Mouse (Mus musculus) embryo, embryonic 11 days (tissue): Measurements from ENCODE around the gene Tnxb.

ENCODE experiments used
- DNase-seq: peaks from one replicate; pipeline ENCODE4 v3.0.0-alpha.2; 2015

Tnxb gene

GRCm38 (mm10) chr17:34660259-34660820, 10.0 kb upstream of the Tnxb start:
- no peak for DNase-seq

DNA sequence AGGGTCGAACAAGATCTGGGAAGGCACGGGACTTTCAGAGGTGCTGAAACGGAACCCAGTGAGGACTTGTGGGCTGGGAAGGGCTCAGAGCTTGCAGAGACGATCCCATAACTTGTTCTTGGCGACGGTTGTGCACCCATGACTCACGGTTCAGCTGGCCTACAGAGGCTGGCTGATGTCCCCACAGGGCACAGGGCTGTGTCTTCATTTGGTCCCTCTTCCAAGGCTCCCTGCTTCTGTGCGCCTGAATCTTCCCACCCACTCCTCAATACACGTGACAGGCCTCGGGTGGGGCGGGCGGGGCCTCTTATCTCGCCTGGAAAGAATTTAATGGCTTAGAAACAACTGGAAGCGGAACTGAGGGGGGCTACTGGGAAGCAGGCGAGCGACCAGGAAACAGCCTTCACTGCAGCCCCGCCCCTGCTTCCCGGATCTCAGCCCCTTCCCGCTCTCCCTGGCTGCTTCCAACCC, 9.2 kb upstream of the Tnxb start:
- DNase-seq, result peak; percentile 28

GRCm38 (mm10) chr17:34662468-34662867, 7.9 kb upstream of the Tnxb start:
- no peak for DNase-seq

- no peak for DNase-seq
These were observed 7.4 kb upstream of the Tnxb start for GRCm38 (mm10) chr17:34662978-34663377.

- no peak for DNase-seq
These were observed 6.8 kb upstream of the Tnxb start for GRCm38 (mm10) chr17:34663558-34663957.

- no peak for DNase-seq
These were observed 5.9 kb upstream of the Tnxb start for GRCm38 (mm10) chr17:34664472-34664871.

DNA sequence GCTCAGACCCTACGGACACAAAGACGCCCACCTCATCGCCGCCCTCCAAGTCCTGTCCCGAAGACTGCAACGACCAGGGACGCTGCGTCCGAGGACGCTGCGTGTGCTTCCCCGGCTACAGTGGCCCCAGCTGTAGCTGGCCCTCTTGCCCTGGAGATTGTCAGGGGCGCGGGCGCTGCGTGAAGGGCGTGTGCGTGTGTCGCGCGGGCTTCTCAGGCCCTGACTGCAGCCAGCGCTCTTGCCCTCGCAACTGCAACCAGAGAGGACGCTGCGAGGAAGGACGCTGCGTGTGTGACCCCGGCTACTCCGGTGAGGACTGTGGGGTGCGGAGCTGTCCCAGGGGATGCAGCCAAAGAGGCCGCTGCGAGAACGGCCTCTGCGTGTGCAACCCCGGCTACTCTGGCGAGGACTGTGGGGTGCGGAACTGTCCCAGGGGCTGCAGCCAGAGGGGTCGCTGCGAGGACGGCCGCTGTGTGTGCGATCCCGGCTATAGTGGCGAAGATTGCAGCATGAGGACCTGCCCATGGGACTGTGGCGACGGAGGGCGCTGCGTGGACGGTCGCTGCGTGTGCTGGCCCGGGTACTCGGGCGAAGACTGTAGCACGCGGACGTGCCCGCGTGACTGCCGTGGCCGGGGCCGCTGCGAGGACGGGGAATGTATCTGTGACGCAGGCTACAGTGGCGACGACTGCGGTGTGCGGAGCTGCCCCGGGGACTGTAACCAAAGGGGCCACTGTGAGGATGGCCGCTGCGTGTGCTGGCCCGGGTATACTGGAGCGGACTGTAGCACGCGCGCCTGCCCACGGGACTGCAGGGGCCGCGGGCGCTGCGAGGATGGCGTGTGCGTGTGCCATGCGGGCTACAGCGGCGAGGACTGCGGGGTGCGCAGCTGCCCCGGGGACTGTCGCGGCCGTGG, 1.1 kb downstream of the Tnxb start:
- DNase-seq, result peak; percentile 53

GRCm38 (mm10) chr17:34672246-34672792, 2.0 kb downstream of the Tnxb start:
- no peak for DNase-seq

DNA sequence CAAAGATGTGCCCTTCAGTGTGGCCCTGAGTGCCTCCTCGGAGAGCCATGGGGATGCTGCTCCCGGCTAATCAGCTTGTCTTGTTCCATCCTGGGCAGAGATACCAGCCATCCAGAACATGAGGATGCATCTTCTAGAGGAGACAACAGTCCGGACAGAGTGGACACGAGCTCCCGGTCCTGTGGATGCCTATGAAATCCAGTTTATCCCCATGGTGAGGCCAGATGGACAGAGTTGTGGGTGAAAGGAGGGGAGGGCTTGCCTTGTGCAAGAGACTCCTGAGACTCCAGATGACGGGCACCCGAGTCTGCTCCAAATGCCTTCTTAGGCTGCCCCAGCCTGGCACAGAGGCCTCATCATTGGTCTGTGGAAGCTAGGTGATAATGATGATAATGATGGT, 2.8 kb downstream of the Tnxb start:
- no peak for DNase-seq

DNA sequence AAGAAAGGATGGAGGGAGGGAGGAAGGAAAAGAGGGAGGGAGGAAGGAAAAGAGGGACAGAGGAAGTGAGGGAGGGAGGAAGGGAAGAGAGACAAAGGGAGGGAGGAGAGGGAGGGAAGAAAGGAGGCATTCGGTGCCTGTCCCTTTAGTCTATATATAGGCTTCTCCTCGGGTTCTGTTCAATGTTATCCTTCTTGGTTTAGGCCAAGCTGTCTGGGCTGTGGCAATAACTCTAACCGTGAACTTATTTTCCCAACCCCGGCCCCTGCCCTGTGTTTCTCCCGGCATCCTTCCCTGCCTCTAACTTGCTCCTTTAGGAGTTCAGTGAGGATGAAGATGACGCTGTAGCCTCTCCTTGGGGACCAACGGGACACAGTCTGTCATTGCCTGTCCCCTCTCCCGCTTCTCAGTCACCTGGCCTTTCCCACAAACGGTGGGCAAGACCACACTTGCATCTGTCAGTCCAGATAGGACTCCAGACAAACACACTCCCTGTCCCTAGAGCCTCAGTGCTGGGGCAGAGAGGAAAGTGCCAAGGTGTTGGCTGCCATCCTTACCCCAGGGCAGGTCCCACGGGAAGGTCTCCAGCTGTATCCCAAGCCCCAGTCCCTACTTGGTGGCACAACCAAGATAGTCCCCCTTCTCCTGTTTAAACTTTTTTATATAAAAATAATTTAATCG, 4.3 kb downstream of the Tnxb start:
- no peak for DNase-seq

DNA sequence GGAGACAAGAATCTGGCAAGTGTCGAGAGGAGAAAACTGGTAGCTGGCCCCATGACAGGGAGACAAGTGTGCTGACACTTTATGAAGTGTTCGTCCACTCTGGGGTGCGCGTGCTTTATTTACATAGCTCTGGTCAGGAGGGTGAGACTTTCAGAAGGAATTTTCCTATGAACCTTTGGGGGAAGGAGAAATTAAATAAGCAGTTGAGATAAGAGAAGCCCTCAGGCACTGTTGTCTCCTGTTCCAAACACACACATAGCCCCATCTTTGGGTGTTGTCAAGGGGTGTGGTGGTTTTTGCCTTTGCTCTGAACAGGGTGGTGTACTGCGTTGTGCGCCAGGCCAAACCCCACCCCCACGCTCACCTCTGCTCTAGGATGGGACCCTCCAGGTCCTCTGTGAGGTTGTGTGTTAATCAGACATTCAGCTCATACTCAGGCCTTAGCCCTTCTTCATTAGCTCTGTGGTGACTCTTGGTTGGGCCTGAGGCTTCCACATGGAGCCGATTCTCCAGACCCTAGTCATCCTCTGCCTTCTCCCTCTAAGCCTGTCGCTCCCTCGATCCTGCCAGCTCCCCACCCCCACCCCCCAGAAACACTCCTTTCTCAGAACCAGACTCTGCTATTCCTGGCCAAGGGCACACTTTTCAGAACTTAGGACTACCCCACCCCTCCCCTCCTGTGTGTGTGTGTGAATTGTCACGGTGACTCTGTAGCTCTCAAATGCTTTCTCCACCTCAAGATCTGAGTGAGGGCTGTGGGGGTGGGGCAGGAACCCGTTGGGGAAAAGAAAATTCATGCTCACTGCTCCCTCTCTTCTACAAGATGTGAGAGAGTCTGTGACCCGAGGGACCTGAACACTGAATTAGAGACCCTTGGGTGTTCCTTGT, 5.1 kb downstream of the Tnxb start:
- no peak for DNase-seq

GRCm38 (mm10) chr17:34676093-34676460, 5.7 kb downstream of the Tnxb start:
- no peak for DNase-seq

- no peak for DNase-seq
These were observed 6.3 kb downstream of the Tnxb start for GRCm38 (mm10) chr17:34676671-34677070.

GRCm38 (mm10) chr17:34680191-34680590, 9.9 kb downstream of the Tnxb start:
- no peak for DNase-seq

GRCm38 (mm10) chr17:34680621-34681020, 10.3 kb downstream of the Tnxb start:
- no peak for DNase-seq

DNA sequence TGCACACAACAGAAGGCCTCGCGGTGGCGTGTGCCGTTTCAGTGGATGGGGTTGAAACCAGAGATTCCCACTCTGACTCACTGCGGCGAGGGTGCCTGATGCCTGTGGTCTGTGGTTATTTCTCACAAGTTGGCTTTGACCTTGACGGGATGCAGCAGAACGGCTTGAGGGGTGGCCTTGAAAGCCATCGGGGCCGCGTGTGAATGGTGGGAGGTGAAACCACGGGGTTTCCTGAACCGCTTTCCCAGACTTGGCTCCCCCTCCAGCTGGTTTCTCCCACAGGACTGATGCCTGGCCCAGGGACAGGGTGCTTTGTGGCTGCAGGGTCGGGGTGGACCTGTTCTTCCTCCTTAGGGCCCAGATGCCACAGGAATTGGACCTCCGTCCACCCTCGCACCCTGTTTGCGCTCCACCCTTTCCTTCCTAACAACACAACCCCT, 10.8 kb downstream of the Tnxb start:
- DNase-seq, result no peak

DNA sequence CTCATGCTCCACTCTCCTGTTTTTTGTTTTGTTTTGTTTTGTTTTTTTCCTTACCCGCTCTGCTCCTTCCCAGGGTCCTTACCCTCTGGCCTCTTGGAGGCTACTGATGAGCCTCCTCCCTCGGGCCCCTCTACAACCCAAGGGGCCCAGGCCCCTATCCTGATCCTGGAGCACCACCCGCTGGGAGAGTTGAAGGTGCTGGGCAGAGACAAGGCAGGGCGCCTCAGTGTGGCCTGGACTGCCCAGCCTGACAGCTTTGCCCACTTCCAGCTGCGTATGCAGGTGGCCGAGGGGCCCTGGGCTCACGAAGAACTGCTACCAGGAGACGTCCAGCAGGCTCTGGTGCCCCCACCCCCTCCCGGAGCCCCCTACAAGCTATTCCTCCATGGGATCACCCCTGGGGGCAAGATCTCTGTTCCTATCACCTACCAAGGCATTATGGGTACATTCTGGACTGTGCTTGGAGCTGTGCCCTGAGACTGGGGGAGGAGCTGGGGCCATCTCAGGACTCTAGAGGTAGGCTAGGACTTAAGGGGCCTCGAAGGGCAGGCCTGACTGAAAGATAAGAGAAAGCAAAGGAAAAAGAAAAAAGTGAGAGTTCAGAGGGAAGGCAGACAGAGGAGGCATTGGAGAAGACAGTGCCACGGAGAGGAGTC, 11.7 kb downstream of the Tnxb start:
- no peak for DNase-seq

- DNase-seq, result no peak
These were observed 12.8 kb downstream of the Tnxb start for GRCm38 (mm10) chr17:34683179-34683578.

DNA sequence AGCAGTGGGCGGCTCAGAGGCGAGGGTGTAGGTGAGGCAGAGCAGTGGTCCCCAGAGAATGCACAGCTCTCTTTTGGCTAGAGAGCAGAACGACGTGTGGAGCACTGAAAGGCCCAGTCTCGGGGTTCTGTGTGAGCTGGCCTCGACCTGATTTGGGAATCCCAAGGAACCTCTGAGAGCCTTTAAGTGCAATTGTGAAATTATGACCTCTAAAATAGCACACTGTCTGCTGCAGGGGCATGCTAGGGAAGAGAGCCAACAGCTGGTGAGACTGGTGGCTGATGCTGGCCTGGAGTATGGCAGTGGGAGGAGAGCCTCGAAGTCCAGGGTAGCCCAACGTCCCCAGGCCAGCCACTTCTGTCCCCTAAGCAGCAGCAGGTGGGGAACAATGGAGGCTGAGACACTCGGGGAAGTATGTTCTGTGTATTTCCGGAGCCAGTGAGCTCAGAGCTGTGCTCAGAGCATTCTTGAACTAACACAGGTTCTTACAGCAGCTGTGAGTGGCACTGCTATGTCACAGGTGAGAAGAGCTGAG, 13.4 kb downstream of the Tnxb start:
- no peak for DNase-seq

DNA sequence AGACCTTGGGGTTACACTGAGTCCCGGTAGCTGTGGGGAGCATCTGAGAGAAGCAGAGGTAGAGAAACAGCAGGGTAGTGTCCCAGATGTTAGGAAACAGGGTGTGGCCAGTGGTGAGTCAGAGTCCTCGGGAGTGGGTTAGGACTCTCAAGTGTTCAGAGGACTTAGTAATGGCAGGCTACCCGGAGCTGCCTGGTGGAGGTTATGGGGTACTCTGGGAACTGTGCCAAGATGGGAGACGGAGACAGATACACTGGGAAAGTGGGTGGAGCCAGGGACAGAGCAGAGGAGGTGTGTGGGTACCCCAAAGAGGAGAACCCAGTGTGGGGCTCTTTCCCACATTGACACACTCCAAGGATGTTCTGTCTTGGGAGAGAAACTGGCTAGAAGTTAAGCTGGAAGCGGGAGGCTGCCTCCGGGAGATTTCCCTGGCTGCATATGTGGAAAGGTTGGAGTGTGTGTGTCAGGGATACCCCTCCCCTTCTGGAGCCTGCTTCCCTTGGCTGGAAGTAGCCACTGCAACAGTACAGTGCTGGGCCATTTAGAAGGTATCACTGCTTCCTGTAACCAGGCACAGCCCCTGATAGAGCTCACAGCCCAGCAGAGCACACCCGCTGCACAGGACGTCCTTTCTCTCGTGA, 14.0 kb downstream of the Tnxb start:
- DNase-seq, result no peak
